Mouse (Mus musculus) E14TG2a.4 (cell line): ENCODE results near the gene Celf5.

Experiments
- H3K27me3 ChIP-seq: 2 replicates; pipeline ENCODE4 v1.6.1; 2014; ENCODE audit warnings: low read length, control low read depth; ENCODE audit not compliant: insufficient read depth
- H3K36me3 ChIP-seq: 2 replicates; pipeline ENCODE4 v1.6.1; 2014; ENCODE audit warnings: low read length, control low read depth; ENCODE audit not compliant: insufficient read depth
- H3K4me1 ChIP-seq: replicated peaks from 2 replicates; pipeline ENCODE4 v1.6.1; 2014; ENCODE audit warnings: low read depth, low read length, control low read depth
- H3K4me3 ChIP-seq: replicated peaks from 2 replicates; pipeline ENCODE4 v1.5.1; 2014; ENCODE audit warnings: mild to moderate bottlenecking, low read length
- H3K9me3 ChIP-seq: 2 replicates; pipeline ENCODE4 v1.6.1; 2014; ENCODE audit warnings: low read length, control low read depth
- CTCF ChIP-seq: conservative IDR thresholded peaks from 2 replicates; pipeline ENCODE4 v1.5.1; 2014; ENCODE audit warnings: low read length
- NANOG ChIP-seq: IDR thresholded peaks from 2 replicates; pipeline ENCODE4 v1.6.1; 2014; ENCODE audit warnings: borderline replicate concordance, low read length, mixed read lengths
- POU5F1 ChIP-seq: IDR thresholded peaks from 2 replicates; pipeline ENCODE4 v1.6.1; 2014; ENCODE audit warnings: low read length, borderline replicate concordance

Celf5 gene

GRCm38 (mm10) chr10:81469253-81469652, 13.3 kb downstream of the Celf5 start:
- no peaks in the 10 kb centered on the region for H3K9me3 ChIP-seq
- H3K36me3 ChIP-seq, result peaks cover 12% of the 10 kb centered on the region
- TF ChIP-seq NANOG, result no peak
- no peak for TF ChIP-seq CTCF
- TF ChIP-seq POU5F1, result no peak
- peaks cover 75% of the 10 kb centered on the region for H3K4me1 ChIP-seq
- H3K4me3 ChIP-seq, result no peak overlapping the region
- peaks cover 38% of the 10 kb centered on the region for H3K27me3 ChIP-seq

- Histone ChIP-seq H3K4me1 (peaks cover 78% of the 10 kb centered on the region), H3K27me3 (peaks cover 36% of the 10 kb centered on the region), H3K9me3 (no peaks in the 10 kb centered on the region), H3K36me3 (peaks cover 12% of the 10 kb centered on the region), H3K4me3 (no peak overlapping the region)
- TF ChIP-seq POU5F1 (no peak), NANOG (no peak), CTCF (no peak)
Measured at GRCm38 (mm10) chr10:81467670-81468235, 14.8 kb downstream of the Celf5 start.

GRCm38 (mm10) chr10:81466881-81467280, 15.6 kb downstream of the Celf5 start:
- Histone ChIP-seq H3K9me3 (no peaks in the 10 kb centered on the region), H3K36me3 (peaks cover 12% of the 10 kb centered on the region), H3K4me3 (peak overlapping the region; percentile 57; the same call in 1 of the 2 replicates), H3K4me1 (peaks cover 82% of the 10 kb centered on the region), H3K27me3 (peaks cover 36% of the 10 kb centered on the region)
- TF ChIP-seq POU5F1 (no peak), NANOG (no peak), CTCF (no peak)

GRCm38 (mm10) chr10:81466066-81466465, 16.4 kb downstream of the Celf5 start:
- H3K4me3 ChIP-seq, result peak overlapping the region; percentile 57; the same call in 1 of the 2 replicates
- peaks cover 30% of the 10 kb centered on the region for H3K27me3 ChIP-seq
- H3K9me3 ChIP-seq, result no peaks in the 10 kb centered on the region
- H3K4me1 ChIP-seq, result peaks cover 82% of the 10 kb centered on the region
- TF ChIP-seq POU5F1, result no peak
- TF ChIP-seq NANOG, result no peak
- no peak for TF ChIP-seq CTCF
- peaks cover 12% of the 10 kb centered on the region for H3K36me3 ChIP-seq

- Histone ChIP-seq H3K4me1 (peaks cover 83% of the 10 kb centered on the region), H3K36me3 (peaks cover 12% of the 10 kb centered on the region), H3K27me3 (peaks cover 24% of the 10 kb centered on the region), H3K9me3 (no peaks in the 10 kb centered on the region), H3K4me3 (peak overlapping the region; percentile 78)
- TF ChIP-seq NANOG (no peak), POU5F1 (no peak), CTCF (no peak)
Measured at GRCm38 (mm10) chr10:81465265-81465645, 17.3 kb downstream of the Celf5 start.

- H3K4me1 ChIP-seq, result peaks cover 88% of the 10 kb centered on the region
- H3K27me3 ChIP-seq, result peaks cover 21% of the 10 kb centered on the region
- no peak for TF ChIP-seq POU5F1
- no peak for TF ChIP-seq NANOG
- TF ChIP-seq CTCF, result no peak
- H3K4me3 ChIP-seq, result peak overlapping the region; percentile 78
- no peaks in the 10 kb centered on the region for H3K9me3 ChIP-seq
- peaks cover 12% of the 10 kb centered on the region for H3K36me3 ChIP-seq
Measured at GRCm38 (mm10) chr10:81464405-81465264, 17.9 kb downstream of the Celf5 start.

- Histone ChIP-seq H3K27me3 (peaks cover 15% of the 10 kb centered on the region), H3K9me3 (no peaks in the 10 kb centered on the region), H3K4me3 (peak overlapping the region; percentile 78), H3K36me3 (peaks cover 12% of the 10 kb centered on the region), H3K4me1 (peaks cover 91% of the 10 kb centered on the region)
- TF ChIP-seq NANOG (no peak), POU5F1 (no peak), CTCF (no peak)
Measured at GRCm38 (mm10) chr10:81463531-81463930, 19.0 kb downstream of the Celf5 start.

- H3K27me3 ChIP-seq, result peaks cover 15% of the 10 kb centered on the region
- H3K4me1 ChIP-seq, result peaks cover 89% of the 10 kb centered on the region
- peak overlapping the region; percentile 54 for H3K4me3 ChIP-seq
- TF ChIP-seq CTCF, result no peak
- TF ChIP-seq NANOG, result no peak
- TF ChIP-seq POU5F1, result no peak
- peaks cover 12% of the 10 kb centered on the region for H3K36me3 ChIP-seq
- H3K9me3 ChIP-seq, result no peaks in the 10 kb centered on the region
Measured at GRCm38 (mm10) chr10:81462917-81463316, 19.6 kb downstream of the Celf5 start.
